Mouse (Mus musculus): Measurements from ENCODE around the gene Pitpnc1.
A peak's percentile ranks its signal among the peaks of the same experiment; 100 is the strongest.

DNA sequence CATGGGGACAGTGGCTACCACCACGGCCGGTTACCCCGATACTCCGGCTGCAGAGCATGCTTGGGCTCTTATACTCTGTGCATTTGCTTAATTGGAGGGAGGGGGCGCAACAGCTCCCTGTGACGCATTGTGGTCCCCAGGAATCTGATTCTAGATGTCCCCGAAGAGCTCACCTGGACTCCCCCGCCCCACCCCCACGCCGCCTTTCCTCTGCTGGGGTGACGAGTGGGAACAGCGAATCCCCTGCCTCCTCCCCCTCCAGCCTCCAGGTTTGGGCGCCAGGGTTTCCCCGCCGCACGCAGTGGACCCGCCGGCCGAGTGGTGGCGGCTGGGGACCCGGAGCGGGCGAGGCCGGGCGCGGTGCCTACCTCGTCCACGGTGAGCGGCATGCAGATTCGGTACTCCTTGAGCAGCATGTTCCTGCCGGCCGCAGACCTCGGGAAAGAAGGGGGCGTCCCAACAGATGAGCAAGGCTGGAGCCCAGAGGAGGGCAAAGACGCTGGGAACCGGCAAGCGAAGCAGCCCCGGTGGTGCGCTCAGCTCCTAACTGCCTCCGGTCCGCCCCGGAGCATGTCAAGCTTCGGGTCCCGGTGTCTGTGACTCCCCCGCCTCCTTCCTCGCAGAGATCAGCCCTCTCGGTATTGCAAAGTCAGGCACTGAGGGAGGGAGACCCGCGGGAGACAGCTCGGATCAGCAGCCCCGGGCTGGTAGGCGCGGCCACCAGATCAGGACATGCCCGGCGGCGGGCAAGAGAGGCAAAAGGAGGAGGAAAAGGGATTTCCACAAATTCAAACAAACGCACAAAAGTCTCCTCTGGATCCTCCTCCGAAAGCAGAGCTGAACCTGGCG lies 752 bp downstream of the Pitpnc1 start:
- TF ChIP-seq CTCF (IDR thresholded peaks at IDR 0.05; ENCODE audit: low read depth) (peak; percentile 19), EP300 (IDR thresholded peaks at IDR 0.05; ENCODE audit: low read depth) (no peak)
